Mouse (Mus musculus) liver, adult (tissue): ENCODE data around the gene Erh.

ENCODE experiments used
- GATA4 ChIP-seq: IDR thresholded peaks from 2 replicates; pipeline ENCODE4 v1.6.1; 2014; ENCODE audit warnings: mild to moderate bottlenecking, low read length; ENCODE audit not compliant: insufficient replicate concordance

Gene Erh

GRCm38 (mm10) chr12:80642725-80643692 lies 1.1 kb downstream of the Erh start:
- TF ChIP-seq GATA4, result no peak

DNA sequence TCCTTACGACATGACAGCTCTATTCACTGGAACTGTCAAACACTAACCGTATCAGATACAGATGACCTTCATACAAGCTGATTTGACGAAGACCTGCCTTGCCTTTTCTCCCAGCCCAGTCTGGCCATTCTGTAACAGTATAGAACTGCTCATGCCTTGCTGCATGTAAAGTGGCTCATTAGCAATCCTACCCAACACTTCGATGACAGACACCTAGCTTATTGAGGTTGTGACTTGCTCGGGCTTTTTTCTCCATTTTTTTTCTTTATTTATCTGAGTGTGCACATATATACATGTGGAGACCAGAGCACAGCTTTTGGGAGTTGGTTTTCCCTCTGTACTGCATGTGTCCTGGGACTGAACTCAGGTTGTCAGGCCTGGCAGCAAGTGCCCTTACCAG lies 12.4 kb downstream of the Erh start:
- no peak for TF ChIP-seq GATA4

DNA sequence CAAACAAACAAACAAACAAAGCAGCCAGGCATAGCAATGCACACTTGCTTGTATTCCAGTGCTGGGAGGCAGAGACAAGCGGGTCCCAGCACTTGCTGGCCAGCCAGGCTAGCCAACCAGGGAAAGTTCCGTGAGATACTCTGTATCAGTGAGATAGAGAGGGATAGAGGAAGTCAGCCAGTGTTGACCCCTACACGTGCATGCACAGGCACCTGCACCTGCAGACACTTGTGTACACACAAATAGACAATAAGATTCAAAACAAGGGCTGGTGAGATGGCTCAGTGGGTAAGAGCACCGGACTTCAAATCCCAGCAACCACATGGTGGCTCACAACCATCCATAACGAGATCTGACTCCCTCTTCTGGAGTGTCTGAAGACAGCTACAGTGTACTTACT lies 23.6 kb downstream of the Erh start:
- TF ChIP-seq GATA4, result no peak

GRCm38 (mm10) chr12:80615371-80616257 lies 28.5 kb downstream of the Erh start:
- no peak for TF ChIP-seq GATA4

GRCm38 (mm10) chr12:80612113-80612791 lies 31.9 kb downstream of the Erh start:
- TF ChIP-seq GATA4, result no peak

DNA sequence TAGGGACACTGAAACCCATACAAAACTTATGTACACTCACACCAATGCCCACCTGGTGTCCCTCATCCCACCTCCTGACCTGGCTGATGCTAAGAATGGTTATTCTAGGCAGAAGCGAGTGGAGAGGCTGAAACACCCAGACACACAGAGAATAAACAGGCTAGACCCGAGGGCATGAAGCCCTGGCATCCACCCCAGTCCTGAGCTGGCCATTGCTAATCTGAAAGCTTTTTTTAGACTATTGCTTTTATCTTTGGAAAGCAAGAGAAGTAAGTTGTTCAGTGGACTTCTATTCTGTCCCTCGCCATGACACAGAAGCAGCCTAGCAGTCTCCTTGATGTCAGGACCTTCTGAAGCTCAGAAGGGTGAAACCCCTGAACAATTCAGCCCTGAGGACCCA lies 34.2 kb downstream of the Erh start:
- no peak for TF ChIP-seq GATA4

GRCm38 (mm10) chr12:80608576-80608975 lies 35.6 kb downstream of the Erh start:
- no peak for TF ChIP-seq GATA4

DNA sequence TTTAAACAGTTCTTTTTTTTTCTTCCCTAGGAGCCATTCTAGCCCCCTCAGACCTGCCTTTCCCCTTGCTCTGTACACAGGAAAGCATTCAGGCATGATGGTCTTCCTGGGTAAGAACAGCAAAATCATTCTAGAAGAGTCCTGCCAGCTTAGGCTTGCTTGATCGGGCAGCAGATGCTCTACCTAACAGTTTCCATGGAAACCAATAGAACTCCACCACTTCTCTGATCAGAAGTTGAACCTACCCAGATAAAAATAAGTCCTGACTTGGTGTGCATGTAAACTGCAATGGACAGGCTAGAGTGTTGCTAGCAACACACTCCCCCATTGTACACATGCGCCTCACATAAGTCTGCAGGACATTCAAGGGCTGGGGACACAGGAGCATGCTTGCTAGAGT lies 39.9 kb downstream of the Erh start:
- no peak for TF ChIP-seq GATA4

DNA sequence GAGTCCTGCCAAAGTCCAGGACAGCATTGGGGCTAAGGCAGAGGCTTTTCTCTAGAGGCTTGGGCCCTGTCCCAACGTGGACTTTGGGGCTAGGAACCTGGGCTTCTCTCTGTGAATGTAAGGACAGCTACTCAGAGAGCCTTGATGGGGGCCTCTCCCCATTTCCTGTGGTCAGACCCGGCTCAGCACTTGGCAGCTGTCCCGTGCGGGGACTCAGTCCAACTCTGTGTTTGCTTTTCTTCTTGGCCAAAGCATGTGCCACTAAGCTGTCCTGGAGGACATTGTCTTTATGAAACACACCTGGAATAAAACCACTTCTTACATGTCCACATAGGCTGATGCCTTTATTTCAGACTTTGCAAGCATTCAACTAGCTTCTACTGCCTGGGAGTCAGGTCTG lies 40.6 kb downstream of the Erh start:
- TF ChIP-seq GATA4, result no peak

DNA sequence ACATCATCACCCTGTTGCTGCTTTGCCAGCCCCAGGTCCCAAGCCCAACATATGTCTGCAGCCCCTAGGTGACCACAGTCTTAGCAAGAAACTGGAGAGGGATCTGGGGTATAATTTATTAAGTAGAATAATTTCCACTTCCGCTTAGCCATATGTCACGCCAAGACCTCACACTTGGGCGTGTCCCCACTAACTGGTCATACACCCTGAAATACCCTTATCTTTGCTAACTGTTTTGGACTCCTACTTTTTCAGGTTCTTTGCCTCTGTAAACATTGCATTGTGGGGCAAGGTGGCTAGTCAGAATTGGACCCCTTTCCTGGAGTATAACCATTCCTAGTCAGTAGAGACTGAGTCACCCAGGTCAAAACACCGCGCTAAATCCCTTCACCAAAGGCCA lies 41.7 kb downstream of the Erh start:
- TF ChIP-seq GATA4, result no peak

GRCm38 (mm10) chr12:80601597-80602269 lies 42.4 kb downstream of the Erh start:
- no peak for TF ChIP-seq GATA4

DNA sequence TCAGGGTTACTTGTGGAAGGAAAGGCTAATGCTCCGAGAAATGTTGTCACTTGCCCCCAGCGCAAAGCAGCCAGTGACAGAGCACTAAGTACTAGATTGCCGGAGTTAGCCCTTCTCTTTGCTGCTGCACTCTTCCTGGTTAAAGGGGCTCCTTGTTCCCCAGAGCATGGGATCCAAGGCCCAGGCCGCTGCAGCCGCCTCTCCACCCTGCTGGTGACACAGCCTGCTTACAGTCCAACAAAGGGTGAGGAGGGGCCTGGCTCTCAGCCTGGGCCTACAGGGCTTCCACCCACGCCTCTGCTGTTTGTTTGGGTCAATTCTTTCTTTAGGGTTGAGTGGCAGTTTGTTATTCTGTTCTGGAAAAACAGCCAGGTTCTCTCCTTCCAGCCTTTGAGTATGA lies 45.4 kb downstream of the Erh start:
- TF ChIP-seq GATA4, result no peak

DNA sequence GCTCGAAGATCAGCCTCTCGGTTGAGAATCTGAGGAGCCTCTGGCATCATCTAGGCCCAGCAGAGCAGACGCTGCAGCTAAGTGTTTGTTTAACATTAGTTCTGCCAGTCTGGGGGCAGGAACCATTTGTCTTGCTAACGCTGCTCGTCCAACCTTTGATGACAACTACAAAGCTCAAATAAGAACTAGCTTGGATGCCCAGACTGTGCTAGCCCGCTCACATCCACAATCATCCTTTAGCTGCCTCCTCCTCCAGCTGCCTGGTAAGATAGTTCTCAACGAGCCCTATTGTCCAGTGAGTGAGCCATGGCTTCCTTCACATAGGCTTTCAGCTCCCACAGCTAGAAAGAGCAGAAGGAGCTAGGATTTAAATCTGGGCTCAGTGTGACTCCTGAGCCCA lies 45.9 kb downstream of the Erh start:
- TF ChIP-seq GATA4, result no peak

DNA sequence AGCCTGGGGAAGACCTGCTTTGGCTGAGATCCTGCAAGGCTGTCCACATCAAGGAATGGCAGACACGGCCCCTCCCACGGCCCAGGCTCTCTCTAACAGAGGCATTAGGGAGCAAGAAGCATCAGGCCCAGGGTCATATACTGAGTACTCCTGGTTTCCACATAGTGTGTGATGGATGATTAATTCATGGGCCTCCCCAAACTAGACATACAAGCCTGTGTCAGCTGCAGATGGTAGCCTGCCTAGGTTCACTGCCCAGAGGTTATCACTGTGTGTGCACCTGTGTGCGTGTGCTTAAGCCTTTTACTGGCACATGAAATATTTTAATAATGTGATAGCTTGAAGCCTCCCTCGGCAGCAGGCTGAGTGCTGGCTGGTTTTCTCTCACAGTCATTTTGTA lies 48.2 kb downstream of the Erh start:
- no peak for TF ChIP-seq GATA4

DNA sequence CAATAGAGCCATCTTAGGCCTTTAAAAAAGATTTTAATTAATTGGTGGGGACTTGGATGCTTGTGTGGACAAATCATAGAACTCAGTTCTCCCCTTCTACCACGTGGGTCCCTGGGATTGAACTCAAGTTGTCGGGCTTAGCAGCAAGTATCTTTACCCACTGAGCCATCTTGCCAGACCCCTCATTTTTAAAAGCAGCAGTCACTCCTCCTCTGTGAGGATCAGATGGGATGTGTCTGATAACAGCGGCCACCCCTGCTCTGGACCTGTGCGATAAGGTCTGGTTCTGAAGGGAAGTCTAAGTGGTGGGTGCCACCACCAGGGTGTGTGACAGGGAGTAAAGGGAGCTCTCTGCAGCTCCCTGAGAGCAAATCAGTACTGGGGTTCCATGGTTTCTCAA lies 48.6 kb downstream of the Erh start:
- no peak for TF ChIP-seq GATA4

DNA sequence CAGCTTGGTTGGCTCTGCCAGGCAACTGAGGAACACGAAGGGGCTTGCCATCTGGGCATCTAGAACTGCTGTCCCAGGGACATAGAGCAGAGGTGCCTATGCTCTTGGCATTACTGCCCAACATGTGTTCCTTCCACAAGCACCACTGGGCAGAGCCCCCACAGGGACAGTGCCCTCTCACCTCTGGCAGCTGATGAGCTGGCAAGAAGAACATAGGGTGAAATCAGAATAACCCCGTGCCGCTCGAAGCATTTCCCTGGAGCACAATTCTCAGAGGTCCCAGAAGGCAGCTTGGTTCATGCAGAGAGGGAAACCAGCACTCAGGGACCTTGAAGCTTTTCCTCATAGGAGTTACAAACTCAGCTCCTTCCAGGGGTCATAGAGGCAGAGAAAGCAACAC lies 49.4 kb downstream of the Erh start:
- no peak for TF ChIP-seq GATA4

GRCm38 (mm10) chr12:80594141-80594540 lies 50.0 kb downstream of the Erh start:
- TF ChIP-seq GATA4, result no peak
